Comparison of ENCODE assay signal across 8 mouse cellular contexts in genomic region chr4:151981363-151981762, GRCm38 (mm10). TPM values are rescaled to one million over a fixed set of nuclear protein-coding genes. Genes with fewer than 3 reads are reported as not detected.
A peak's percentile ranks its signal among the peaks of the same experiment; 100 is the strongest.
DNase-seq lines count a peak whose midpoint lies in the region; ATAC-seq and TF ChIP-seq lines count a peak whose summit lies in the region.

No protein-coding gene starts in this region.

- peak; percentile 86 for DNase-seq in brain, adult 2 months (ENCODE audit: low read depth, low spot score)
- peak; percentile 77 for DNase-seq in liver, embryonic 11.5 days (ENCODE audit: low spot score)
- peak; percentile 87 for DNase-seq in naive thymus-derived CD4-positive, alpha-beta T cell, adult 2 months (ENCODE audit: low read depth)
- peak; percentile 79 for DNase-seq in splenic B cell, adult 2 months (ENCODE audit: low read depth, low spot score)

- H3K4me3 ChIP-seq in C2C12 (ENCODE audit: insufficient read depth, poor library complexity, severe bottlenecking) = no peak overlapping the region
- no peak overlapping the region for H3K4me3 ChIP-seq in embryonic fibroblast, embryonic 13.5 days (ENCODE audit: insufficient read depth, low read length)
- H3K4me3 ChIP-seq in heart, embryonic 11.5 days (ENCODE audit: low read depth, low read length) = no peak overlapping the region
- H3K4me3 ChIP-seq in kidney, embryonic 15.5 days (replicated peaks) = no peak overlapping the region
- H3K4me3 ChIP-seq in liver, embryonic 11.5 days (ENCODE audit: low read depth, low read length) = no peak overlapping the region

- H3K9me3 ChIP-seq in heart, embryonic 11.5 days (replicated peaks; ENCODE audit: control insufficient read depth, low read length) = no peaks in the 10 kb centered on the region
- no peaks in the 10 kb centered on the region for H3K9me3 ChIP-seq in kidney, embryonic 15.5 days (replicated peaks)
- H3K9me3 ChIP-seq in liver, embryonic 11.5 days (ENCODE audit: control insufficient read depth, low read length) = no peaks in the 10 kb centered on the region

- H3ac ChIP-seq in C2C12 (ENCODE audit: control insufficient read depth, insufficient read length, low read depth) = no peak overlapping the region

- no peak overlapping the region for H3K27ac ChIP-seq in embryonic fibroblast, embryonic 13.5 days (ENCODE audit: insufficient read depth, low read length)
- no peak overlapping the region for H3K27ac ChIP-seq in heart, embryonic 11.5 days (ENCODE audit: low read depth, low read length)
- no peak overlapping the region for H3K27ac ChIP-seq in kidney, embryonic 15.5 days
- H3K27ac ChIP-seq in liver, embryonic 11.5 days (ENCODE audit: low read depth, low read length) = no peak overlapping the region

- 0 out of 2 replicates have a peak, but pooled peaks cover under 1% of the 10 kb centered on the region for H3K4me1 ChIP-seq in embryonic fibroblast, embryonic 13.5 days (ENCODE audit: control insufficient read depth, insufficient read depth, low read length)
- H3K4me1 ChIP-seq in heart, embryonic 11.5 days (ENCODE audit: control insufficient read depth, insufficient read depth, low read length) = peaks cover 10% of the 10 kb centered on the region
- peaks cover 26% of the 10 kb centered on the region for H3K4me1 ChIP-seq in kidney, embryonic 15.5 days
- peaks cover 8% of the 10 kb centered on the region for H3K4me1 ChIP-seq in liver, embryonic 11.5 days (replicated peaks; ENCODE audit: control insufficient read depth, insufficient read depth, low read length)

- peak; percentile 97 for TF ChIP-seq CTCF in C2C12 (IDR thresholded peaks at IDR 0.05; ENCODE audit: control insufficient read depth, insufficient read depth, insufficient read length)
- peak; percentile 98 for TF ChIP-seq CTCF in embryonic fibroblast, embryonic 13.5 days (IDR thresholded peaks at IDR 0.05; ENCODE audit: borderline replicate concordance, insufficient read depth, low read length)

- WGBS in heart, embryonic 11.5 days (ENCODE audit: insufficient replicate concordance) = 14% methylated on average over 5 of the region's 5 CpGs
- WGBS in kidney, embryonic 15.5 days = 14% methylated on average over 5 of the region's 5 CpGs
- 26% methylated on average over 5 of the region's 5 CpGs for WGBS in liver, embryonic 11.5 days

- peaks cover under 1% of the 10 kb centered on the region for H3K79me2 ChIP-seq in C2C12 (ENCODE audit: control insufficient read depth, insufficient read depth)

- peak; percentile 27; the same call in 1 of the 2 replicates for ATAC-seq in heart, embryonic 11.5 days (replicated peaks; ENCODE audit: insufficient number of reproducible peaks, low FRiP score, low TSS enrichment)
- ATAC-seq in kidney, embryonic 15.5 days (replicated peaks; ENCODE audit: low FRiP score) = peak; percentile 30
- ATAC-seq in liver, embryonic 11.5 days (replicated peaks; ENCODE audit: low FRiP score) = peak; percentile 66

- H3K27me3 ChIP-seq in C2C12 (ENCODE audit: control insufficient read depth, insufficient read depth, insufficient read length) = no peaks in the 10 kb centered on the region
- no peaks in the 10 kb centered on the region for H3K27me3 ChIP-seq in heart, embryonic 11.5 days (ENCODE audit: control insufficient read depth, insufficient read depth, low read length)
- H3K27me3 ChIP-seq in kidney, embryonic 15.5 days = no peaks in the 10 kb centered on the region
- H3K27me3 ChIP-seq in liver, embryonic 11.5 days (replicated peaks; ENCODE audit: control insufficient read depth, insufficient read depth, low read length) = no peaks in the 10 kb centered on the region
- no peaks in the 10 kb centered on the region for H3K27me3 ChIP-seq in splenic B cell, adult 2 months (ENCODE audit: control insufficient read depth, insufficient read depth, low read length, poor library complexity, severe bottlenecking)

- H3K4me2 ChIP-seq in heart, embryonic 11.5 days = no peak overlapping the region
- H3K4me2 ChIP-seq in kidney, embryonic 15.5 days = no peak overlapping the region
- no peak overlapping the region for H3K4me2 ChIP-seq in liver, embryonic 11.5 days

- H3K79me3 ChIP-seq in C2C12 (ENCODE audit: low read depth) = no peaks in the 10 kb centered on the region

- TF ChIP-seq POLR2A in embryonic fibroblast, embryonic 13.5 days (IDR thresholded peaks at IDR 0.05; ENCODE audit: low read depth, low read length) = no peak

- H3K9ac ChIP-seq in heart, embryonic 11.5 days (ENCODE audit: low read depth, low read length) = no peak overlapping the region
- H3K9ac ChIP-seq in kidney, embryonic 15.5 days = no peak overlapping the region
- H3K9ac ChIP-seq in liver, embryonic 11.5 days (ENCODE audit: low read depth, low read length) = no peak overlapping the region

- peaks cover 50% of the 10 kb centered on the region for H3K36me3 ChIP-seq in C2C12 (ENCODE audit: control insufficient read depth, insufficient read depth)
- peaks cover 12% of the 10 kb centered on the region for H3K36me3 ChIP-seq in heart, embryonic 11.5 days (ENCODE audit: control insufficient read depth, insufficient read depth, low read length)
- peaks cover 62% of the 10 kb centered on the region for H3K36me3 ChIP-seq in kidney, embryonic 15.5 days
- H3K36me3 ChIP-seq in liver, embryonic 11.5 days (ENCODE audit: control insufficient read depth, insufficient read depth, low read length) = peaks cover 29% of the 10 kb centered on the region
- H3K36me3 ChIP-seq in splenic B cell, adult 2 months (ENCODE audit: control insufficient read depth, insufficient read depth, low read length, poor library complexity, severe bottlenecking) = peaks cover 3% of the 10 kb centered on the region; the same call in 1 of the 2 replicates

TF ChIP-seq in C2C12, 6 proteins besides CTCF, POLR2A, EP300 and RAD21:
- TF ChIP-seq USF1 (IDR thresholded peaks at IDR 0.05; ENCODE audit: low read depth) = no peak
TF ChIP-seq in C2C12: peak in this region for 0.

RNA-seq across cellular contexts. Expression of gene Thap3, which starts 7.4 kb away (rescaled TPM):
- polyA plus RNA-seq in C2C12 (2012; fragmentation: generic; extraction: Trizol) = 32.8 TPM
- 7.4 and 10.8 TPM in 2 replicates for polyA plus RNA-seq in embryonic fibroblast, embryonic 13.5 days (2011; ENCODE audit: insufficient read length, low read depth, missing spikeins)
- 18.9 and 19.7 TPM in 2 replicates for polyA plus RNA-seq in heart, embryonic 11.5 days (2014; fragmentation: Nextera tagmentation; extraction: Ambion mirVana)
- 39.2 and 44.8 TPM in 2 replicates for polyA plus RNA-seq in kidney, embryonic 15.5 days (2015; fragmentation: Nextera tagmentation; extraction: Ambion mirVana)
- polyA plus RNA-seq in liver, embryonic 11.5 days (2014; fragmentation: Nextera tagmentation; extraction: Ambion mirVana) = 14.3 and 14.5 TPM in 2 replicates

RNA-seq across cellular contexts. Expression of gene Phf13, which starts 14.7 kb away (rescaled TPM):
- polyA plus RNA-seq in C2C12 (2012; fragmentation: generic; extraction: Trizol) = 18.8 TPM
- 21.0 and 23.2 TPM in 2 replicates for polyA plus RNA-seq in embryonic fibroblast, embryonic 13.5 days (2011; ENCODE audit: insufficient read length, low read depth, missing spikeins)
- polyA plus RNA-seq in heart, embryonic 11.5 days (2014; fragmentation: Nextera tagmentation; extraction: Ambion mirVana) = 14.3 and 21.7 TPM in 2 replicates
- 31.2 and 32.1 TPM in 2 replicates for polyA plus RNA-seq in kidney, embryonic 15.5 days (2015; fragmentation: Nextera tagmentation; extraction: Ambion mirVana)
- 15.5 and 16.5 TPM in 2 replicates for polyA plus RNA-seq in liver, embryonic 11.5 days (2014; fragmentation: Nextera tagmentation; extraction: Ambion mirVana)

RNA-seq across cellular contexts. Expression of gene Klhl21, which starts 27.2 kb away (rescaled TPM):
- polyA plus RNA-seq in C2C12 (2012; fragmentation: generic; extraction: Trizol) = 36.2 TPM
- polyA plus RNA-seq in embryonic fibroblast, embryonic 13.5 days (2011; ENCODE audit: insufficient read length, low read depth, missing spikeins) = 10.7 and 13.0 TPM in 2 replicates
- polyA plus RNA-seq in heart, embryonic 11.5 days (2014; fragmentation: Nextera tagmentation; extraction: Ambion mirVana) = 11.4 and 17.8 TPM in 2 replicates
- polyA plus RNA-seq in kidney, embryonic 15.5 days (2015; fragmentation: Nextera tagmentation; extraction: Ambion mirVana) = 11.7 and 12.5 TPM in 2 replicates
- 9.1 and 9.4 TPM in 2 replicates for polyA plus RNA-seq in liver, embryonic 11.5 days (2014; fragmentation: Nextera tagmentation; extraction: Ambion mirVana)

RNA-seq across cellular contexts. Expression of gene Zbtb48, which starts 46.1 kb away (rescaled TPM):
- polyA plus RNA-seq in C2C12 (2012; fragmentation: generic; extraction: Trizol) = 8.6 TPM
- 5.7 and 7.5 TPM in 2 replicates for polyA plus RNA-seq in embryonic fibroblast, embryonic 13.5 days (2011; ENCODE audit: insufficient read length, low read depth, missing spikeins)
- polyA plus RNA-seq in heart, embryonic 11.5 days (2014; fragmentation: Nextera tagmentation; extraction: Ambion mirVana) = 11.8 and 12.2 TPM in 2 replicates
- polyA plus RNA-seq in kidney, embryonic 15.5 days (2015; fragmentation: Nextera tagmentation; extraction: Ambion mirVana) = 17.7 and 23.8 TPM in 2 replicates
- 17.0 and 17.8 TPM in 2 replicates for polyA plus RNA-seq in liver, embryonic 11.5 days (2014; fragmentation: Nextera tagmentation; extraction: Ambion mirVana)

RNA-seq across cellular contexts. Expression of gene Dnajc11, which starts 47.9 kb away (rescaled TPM):
- polyA plus RNA-seq in C2C12 (2012; fragmentation: generic; extraction: Trizol) = 61.5 TPM
- polyA plus RNA-seq in embryonic fibroblast, embryonic 13.5 days (2011; ENCODE audit: insufficient read length, low read depth, missing spikeins) = 45.2 and 47.8 TPM in 2 replicates
- 57.7 and 57.8 TPM in 2 replicates for polyA plus RNA-seq in heart, embryonic 11.5 days (2014; fragmentation: Nextera tagmentation; extraction: Ambion mirVana)
- polyA plus RNA-seq in kidney, embryonic 15.5 days (2015; fragmentation: Nextera tagmentation; extraction: Ambion mirVana) = 77.6 and 78.3 TPM in 2 replicates
- 101 and 102 TPM in 2 replicates for polyA plus RNA-seq in liver, embryonic 11.5 days (2014; fragmentation: Nextera tagmentation; extraction: Ambion mirVana)
